Mouse (Mus musculus) heart, embryonic 11.5 days (tissue): Measurements from ENCODE around the gene Odf4. TPM values are rescaled to one million over a fixed set of nuclear protein-coding genes. Genes with fewer than 3 reads are reported as not detected.

ENCODE experiments used
- ATAC-seq: fragments of 200-750 bp; cut with Nextera tagmentation; replicated peaks from 2 replicates; pipeline ENCODE4 v1.8.0; 2017; ENCODE audit warnings: moderate library complexity; ENCODE audit not compliant: insufficient number of reproducible peaks, low FRiP score, low TSS enrichment
- H3K27ac ChIP-seq: fragments of 300-500 bp; sonication (generic); 2 replicates; pipeline ENCODE4 v1.5.1; 2014; ENCODE audit warnings: mild to moderate bottlenecking, low read depth, low read length
- H3K27me3 ChIP-seq: fragments of 300-500 bp; sonication (generic); 2 replicates; pipeline ENCODE4 v1.6.1; 2014; ENCODE audit warnings: mild to moderate bottlenecking, low read length, mixed read lengths; ENCODE audit not compliant: control insufficient read depth, insufficient read depth
- H3K36me3 ChIP-seq: fragments of 300-500 bp; sonication (generic); 2 replicates; pipeline ENCODE4 v1.6.1; 2014; ENCODE audit warnings: mild to moderate bottlenecking, low read length, moderate library complexity, mixed read lengths; ENCODE audit not compliant: control insufficient read depth, insufficient read depth
- H3K4me1 ChIP-seq: fragments of 300-500 bp; sonication (generic); 2 replicates; pipeline ENCODE4 v1.6.1; 2014; ENCODE audit warnings: low read length; ENCODE audit not compliant: control insufficient read depth, insufficient read depth
- H3K4me2 ChIP-seq: fragments of 300-500 bp; sonication (generic); 2 replicates; pipeline ENCODE4 v1.6.1; 2014; ENCODE audit warnings: mild to moderate bottlenecking, moderate library complexity
- H3K4me3 ChIP-seq: fragments of 300-500 bp; sonication (generic); 2 replicates; pipeline ENCODE4 v1.5.1; 2014; ENCODE audit warnings: low read depth, low read length
- H3K9ac ChIP-seq: fragments of 300-500 bp; sonication (generic); 2 replicates; pipeline ENCODE4 v1.6.1; 2014; ENCODE audit warnings: mild to moderate bottlenecking, low read depth, low read length, moderate library complexity
- H3K9me3 ChIP-seq: fragments of 300-500 bp; sonication (generic); replicated peaks from 2 replicates; pipeline ENCODE4 v1.6.1; 2016; ENCODE audit warnings: low read length; ENCODE audit not compliant: control insufficient read depth
- WGBS: fragments of 180-500 bp; shearing (Covaris S2); extraction: QIAGEN DNeasy Blood & Tissue Kit; methylation state at CpG from one replicate; pipeline ENCODE4 v1.1.7; 2014; ENCODE audit not compliant: insufficient replicate concordance; 5-methylcytosine and 5-hydroxymethylcytosine counted together
- polyA plus RNA-seq: library from polyadenylated mRNA; unstranded; fragments of >200 nt; fragmentation: Nextera tagmentation; extraction: Ambion mirVana; gene quantifications from 2 replicates; pipeline ENCODE4 v1.2.1, GENCODE M21; 2014

Odf4 gene
- polyA plus RNA-seq, 1 experiment from 2014 or later, result not detected

DNA sequence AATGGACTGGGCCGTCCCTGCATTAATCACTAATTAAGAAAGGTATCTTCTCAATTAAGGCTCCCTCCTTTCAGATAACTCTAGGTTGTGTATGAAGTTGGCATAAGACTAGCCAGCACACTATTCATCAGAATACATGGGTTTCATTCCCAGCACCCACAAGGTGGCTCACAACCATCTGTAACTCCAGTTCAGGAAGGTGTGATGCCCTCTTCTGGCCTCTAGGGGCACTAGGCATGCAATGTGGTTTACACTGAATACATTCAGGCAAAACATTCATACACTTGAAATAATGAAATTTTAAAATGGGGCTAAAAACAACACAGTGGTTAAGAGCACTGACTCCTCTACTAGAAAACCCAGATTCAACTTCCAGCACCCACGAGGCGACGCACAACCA, 29.8 kb downstream of the Odf4 start:
- no peak overlapping the region for H3K4me3 ChIP-seq
- ATAC-seq, result no peak
- peaks cover 2% of the 10 kb centered on the region; the same call in 1 of the 2 replicates for H3K27me3 ChIP-seq
- 36% methylated on average over 4 of the region's 4 CpGs for WGBS
- H3K9me3 ChIP-seq, result no peaks in the 10 kb centered on the region
- H3K27ac ChIP-seq, result no peak overlapping the region
- no peak overlapping the region for H3K9ac ChIP-seq
- H3K36me3 ChIP-seq, result no peaks in the 10 kb centered on the region
- no peak overlapping the region for H3K4me2 ChIP-seq
- peaks cover 7% of the 10 kb centered on the region; the same call in 1 of the 2 replicates for H3K4me1 ChIP-seq

DNA sequence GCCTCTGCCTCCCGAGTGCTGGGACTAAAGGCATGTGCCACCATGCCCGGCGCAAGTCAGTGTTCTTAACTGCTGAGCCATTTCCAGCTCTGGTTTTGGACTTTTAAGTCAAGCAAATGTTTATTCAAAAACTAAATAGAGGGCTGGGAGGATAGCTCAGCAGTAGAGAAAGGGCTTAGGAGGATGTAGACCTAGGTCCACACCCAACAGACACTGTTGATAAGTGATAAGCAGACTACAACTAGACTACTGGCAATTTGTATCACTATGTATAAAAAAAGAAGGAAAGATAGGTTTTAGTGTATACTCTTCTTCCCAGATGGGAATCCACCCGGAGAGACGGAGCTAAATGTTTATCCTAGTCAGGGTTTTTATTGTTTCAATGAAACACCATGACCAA, 30.6 kb downstream of the Odf4 start:
- H3K4me3 ChIP-seq, result no peak overlapping the region
- 83% methylated on average over 5 of the region's 5 CpGs for WGBS
- H3K27ac ChIP-seq, result no peak overlapping the region
- H3K9ac ChIP-seq, result no peak overlapping the region
- no peak overlapping the region for H3K4me2 ChIP-seq
- H3K36me3 ChIP-seq, result no peaks in the 10 kb centered on the region
- peaks cover 2% of the 10 kb centered on the region; the same call in 1 of the 2 replicates for H3K27me3 ChIP-seq
- H3K9me3 ChIP-seq, result no peaks in the 10 kb centered on the region
- ATAC-seq, result no peak
- peaks cover 10% of the 10 kb centered on the region; the same call in 1 of the 2 replicates for H3K4me1 ChIP-seq

DNA sequence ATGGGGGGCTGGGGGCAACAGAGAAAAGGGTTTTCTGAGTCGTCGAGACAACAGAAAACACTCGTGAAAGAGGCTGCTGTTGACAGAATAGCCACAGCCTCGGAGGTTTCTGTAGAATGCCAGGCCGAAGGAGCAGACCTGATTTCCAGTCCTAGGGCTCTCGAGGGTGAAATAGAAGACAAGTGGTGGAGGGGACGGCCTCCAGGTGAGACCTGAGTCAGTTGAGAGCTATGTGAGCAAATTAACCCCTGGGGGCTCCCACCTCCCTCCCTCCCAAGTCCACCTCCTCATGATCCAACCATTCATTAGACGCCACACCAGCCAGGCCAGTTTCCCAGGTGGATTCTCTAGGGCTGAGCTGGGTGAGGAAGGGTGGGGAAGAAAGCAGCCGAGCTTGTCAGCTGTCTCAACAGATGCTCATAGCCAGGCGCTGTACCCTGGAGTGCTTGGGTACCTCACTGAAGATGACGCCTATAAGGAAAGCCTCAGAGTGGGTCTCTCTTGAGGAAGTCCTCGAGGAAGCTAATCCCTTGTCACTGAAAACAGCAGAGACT, 32.9 kb downstream of the Odf4 start:
- no peaks in the 10 kb centered on the region; the same call in 1 of the 2 replicates for H3K27me3 ChIP-seq
- no peaks in the 10 kb centered on the region for H3K36me3 ChIP-seq
- peaks cover 7% of the 10 kb centered on the region; the same call in 1 of the 2 replicates for H3K4me1 ChIP-seq
- WGBS, result 69% methylated on average over 12 of the region's 12 CpGs
- H3K4me2 ChIP-seq, result no peak overlapping the region
- peak overlapping the region; percentile 39; the same call in 1 of the 2 replicates for H3K9ac ChIP-seq
- H3K4me3 ChIP-seq, result no peak overlapping the region
- H3K27ac ChIP-seq, result no peak overlapping the region
- ATAC-seq, result no peak
- no peaks in the 10 kb centered on the region for H3K9me3 ChIP-seq

DNA sequence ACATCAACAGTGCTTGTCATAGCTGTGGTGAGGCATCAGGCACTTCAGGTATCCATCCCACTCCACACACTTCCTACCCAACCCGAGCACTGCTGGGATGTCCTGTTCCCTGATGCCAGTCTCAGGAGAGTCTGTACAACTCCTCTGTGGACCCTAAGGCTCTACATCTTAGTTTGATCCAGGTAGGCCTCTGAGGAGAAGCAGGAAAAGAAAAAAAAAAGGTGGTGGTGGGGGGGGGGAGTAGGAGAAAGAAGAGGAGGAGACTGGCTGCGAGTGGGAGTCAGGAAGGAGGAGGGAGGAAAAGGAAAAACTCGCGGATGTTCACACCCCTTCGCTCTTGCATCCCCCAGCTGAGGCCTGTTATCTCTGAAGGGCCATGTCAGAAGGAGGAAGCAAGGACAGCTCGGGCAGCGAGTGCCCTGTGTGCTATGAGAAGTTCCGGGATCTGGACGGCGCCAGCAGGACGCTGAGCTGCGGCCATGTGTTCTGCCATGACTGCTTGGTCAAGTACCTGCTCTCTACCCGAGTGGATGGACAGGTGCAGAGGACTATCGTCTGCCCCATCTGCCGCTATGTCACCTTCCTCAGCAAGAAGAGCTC, 34.5 kb downstream of the Odf4 start:
- 0 out of 2 replicates have a peak, but pooled peaks have one; percentile 39 for ATAC-seq
- Histone ChIP-seq H3K9me3 (no peaks in the 10 kb centered on the region), H3K36me3 (no peaks in the 10 kb centered on the region), H3K4me1 (peaks cover 7% of the 10 kb centered on the region; the same call in 1 of the 2 replicates), H3K4me3 (no peak overlapping the region), H3K27ac (no peak overlapping the region), H3K9ac (0 out of 2 replicates have a peak overlapping the region, but pooled peaks have one; percentile 22), H3K27me3 (no peaks in the 10 kb centered on the region; the same call in 1 of the 2 replicates), H3K4me2 (no peak overlapping the region; the same call in 1 of the 2 replicates)
- WGBS, result 44% methylated on average over 15 of the region's 15 CpGs

DNA sequence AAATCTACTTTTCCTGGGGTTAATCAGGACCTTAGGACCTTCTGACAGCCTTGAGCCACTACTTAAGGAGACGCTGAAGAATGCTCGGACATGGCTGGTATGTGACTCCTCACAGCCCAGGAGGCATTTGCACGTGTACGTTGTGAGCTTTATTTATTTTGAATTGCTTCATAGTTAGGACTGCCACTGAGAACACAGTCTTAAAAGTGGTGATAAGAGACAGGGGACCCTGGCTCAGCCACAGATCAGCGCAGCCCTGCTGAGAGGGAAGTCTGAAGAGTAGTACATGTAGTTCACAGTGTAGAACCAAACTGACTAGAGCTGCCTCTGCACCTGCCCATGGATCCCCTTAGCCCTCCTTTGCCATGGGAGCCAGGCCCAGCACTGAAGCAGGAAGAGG, 35.1 kb downstream of the Odf4 start:
- no peak overlapping the region for H3K27ac ChIP-seq

GRCm38 (mm10) chr11:68890625-68891024, 36.3 kb downstream of the Odf4 start:
- no peak for ATAC-seq

More for the DNA sequence above, 35.1 kb downstream of the Odf4 start:
- no peak overlapping the region for H3K4me2 ChIP-seq
- no peaks in the 10 kb centered on the region for H3K9me3 ChIP-seq
- H3K9ac ChIP-seq, result 0 out of 2 replicates have a peak overlapping the region, but pooled peaks have one; percentile 22
- peaks cover 7% of the 10 kb centered on the region; the same call in 1 of the 2 replicates for H3K4me1 ChIP-seq
- WGBS, result 50% methylated on average over 5 of the region's 5 CpGs
- H3K4me3 ChIP-seq, result no peak overlapping the region
- no peaks in the 10 kb centered on the region for H3K36me3 ChIP-seq
- no peak for ATAC-seq
- H3K27me3 ChIP-seq, result no peaks in the 10 kb centered on the region; the same call in 1 of the 2 replicates

GRCm38 (mm10) chr11:68888653-68889052, 38.2 kb downstream of the Odf4 start:
- Histone ChIP-seq H3K4me2 (no peak overlapping the region), H3K9ac (no peak overlapping the region), H3K4me3 (no peak overlapping the region), H3K4me1 (peaks cover 7% of the 10 kb centered on the region; the same call in 1 of the 2 replicates), H3K36me3 (no peaks in the 10 kb centered on the region), H3K27ac (no peak overlapping the region), H3K27me3 (no peaks in the 10 kb centered on the region; the same call in 1 of the 2 replicates), H3K9me3 (no peaks in the 10 kb centered on the region)
- 56% methylated on average over 2 of the region's 2 CpGs for WGBS
- no peak for ATAC-seq

More at GRCm38 (mm10) chr11:68890625-68891024, 36.3 kb downstream of the Odf4 start:
- WGBS, result 35% methylated on average over 2 of the region's 2 CpGs
- H3K4me2 ChIP-seq, result no peak overlapping the region
- no peaks in the 10 kb centered on the region for H3K9me3 ChIP-seq
- H3K4me3 ChIP-seq, result no peak overlapping the region
- H3K4me1 ChIP-seq, result peaks cover 7% of the 10 kb centered on the region; the same call in 1 of the 2 replicates
- H3K9ac ChIP-seq, result no peak overlapping the region
- H3K27me3 ChIP-seq, result no peaks in the 10 kb centered on the region; the same call in 1 of the 2 replicates
- H3K36me3 ChIP-seq, result no peaks in the 10 kb centered on the region
- H3K27ac ChIP-seq, result no peak overlapping the region

DNA sequence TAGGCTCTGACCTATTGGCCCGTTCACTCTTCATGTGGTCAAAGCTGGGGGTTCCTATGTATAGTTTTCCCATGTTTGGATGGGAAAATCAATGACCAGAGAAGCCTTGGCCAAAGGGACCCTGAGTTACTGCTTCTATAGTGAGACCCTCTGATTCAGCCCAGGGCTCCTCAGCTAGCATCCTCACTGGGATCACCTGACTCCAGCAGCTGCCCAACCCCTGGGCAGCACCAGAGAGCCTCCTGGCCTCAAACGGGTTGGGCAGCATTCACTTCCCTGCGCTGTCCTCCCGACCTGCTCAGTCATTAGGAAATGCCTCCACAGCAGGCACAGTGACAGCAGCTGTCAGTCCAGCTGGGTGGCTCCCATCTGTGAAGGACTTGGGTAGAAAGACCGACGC, 38.6 kb downstream of the Odf4 start, which contains the start of gene Rnf222:
Rnf222 (plus strand) TSS at position 301 of the 400 bp plus-strand sequence.
- ATAC-seq, result no peak

More for the DNA sequence above, 38.6 kb downstream of the Odf4 start, which contains the start of gene Rnf222:
- WGBS, result 36% methylated on average over 6 of the region's 6 CpGs
- H3K27ac ChIP-seq, result no peak within 1 kb of the TSS
- H3K4me3 ChIP-seq, result no peak within 1 kb of the TSS
- H3K27me3 ChIP-seq, result no peaks in the 10 kb centered on the region; the same call in 1 of the 2 replicates
- no peak within 1 kb of the TSS for H3K9ac ChIP-seq
- peaks cover 7% of the 10 kb centered on the region; the same call in 1 of the 2 replicates for H3K4me1 ChIP-seq
- no peak within 1 kb of the TSS for H3K4me2 ChIP-seq
- no peaks in the 10 kb centered on the region for H3K36me3 ChIP-seq
- H3K9me3 ChIP-seq, result no peaks in the 10 kb centered on the region
